Mouse (Mus musculus): ENCODE measurements at regions not wholly inside any gene's neighbourhood (a gene's known extent, or its start where the extent isn't known, plus 50 kb on each side); places are given as distances from the start of the nearest gene placed in this dataset.
"Not testable (repeated sequence)": the region's sequence is repeated elsewhere in the genome, so short reads cannot be mapped to it uniquely, and the experiment has no call there.

- H3K27ac ChIP-seq = no peak overlapping the region
- no peaks in the 10 kb centered on the region for H3K27me3 ChIP-seq (ENCODE audit: insufficient read depth, poor library complexity, severe bottlenecking)
- no peaks in the 10 kb centered on the region for H3K4me1 ChIP-seq (replicated peaks)
- no peaks in the 10 kb centered on the region for H3K36me3 ChIP-seq
- no peak for DNase-seq (ENCODE audit: low spot score)
- H3K9me3 ChIP-seq = no peaks in the 10 kb centered on the region
- WGBS = 87% methylated on average over 2 of the region's 2 CpGs
- no peak overlapping the region for H3K4me3 ChIP-seq
Observed at GRCm38 (mm10) chr9:82640277-82640676, 189.1 kb upstream of the Irak1bp1 start.

- Histone ChIP-seq H3K9me3 (no peaks in the 10 kb centered on the region), H3K4me1 (replicated peaks) (no peaks in the 10 kb centered on the region), H3K36me3 (no peaks in the 10 kb centered on the region), H3K4me3 (no peak overlapping the region), H3K27me3 (ENCODE audit: insufficient read depth, poor library complexity, severe bottlenecking) (no peaks in the 10 kb centered on the region), H3K27ac (no peak overlapping the region)
- no peak for DNase-seq (ENCODE audit: low spot score)
- WGBS = 29% methylated on average over 1 of the region's 1 CpGs
Observed at GRCm38 (mm10) chr9:82643900-82644299, 185.4 kb upstream of the Irak1bp1 start.

GRCm38 (mm10) chr9:82655511-82655910 is 173.8 kb upstream of the Irak1bp1 start:
- WGBS = 50% methylated on average over 1 of the region's 1 CpGs
- H3K4me1 ChIP-seq (replicated peaks); H3K9me3 ChIP-seq; H3K27me3 ChIP-seq (ENCODE audit: insufficient read depth, poor library complexity, severe bottlenecking); DNase-seq (ENCODE audit: low spot score); H3K27ac ChIP-seq; H3K36me3 ChIP-seq; H3K4me3 ChIP-seq: not testable (repeated sequence)

- DNase-seq (ENCODE audit: low spot score) = no peak
- no peaks in the 10 kb centered on the region for H3K36me3 ChIP-seq
- H3K27ac ChIP-seq = no peak overlapping the region
- H3K4me3 ChIP-seq = no peak overlapping the region
- 85% methylated on average over 1 of the region's 1 CpGs for WGBS
- no peaks in the 10 kb centered on the region for H3K27me3 ChIP-seq (ENCODE audit: insufficient read depth, poor library complexity, severe bottlenecking)
- 0 out of 2 replicates have a peak, but pooled peaks cover 2% of the 10 kb centered on the region for H3K9me3 ChIP-seq
- H3K4me1 ChIP-seq (replicated peaks) = no peaks in the 10 kb centered on the region
Observed at GRCm38 (mm10) chr9:82682196-82682595, 147.1 kb upstream of the Irak1bp1 start.

GRCm38 (mm10) chr9:82709411-82709983 is 119.8 kb upstream of the Irak1bp1 start:
- H3K4me1 ChIP-seq (replicated peaks) = peaks cover 10% of the 10 kb centered on the region
- WGBS = 48% methylated on average over 2 of the region's 2 CpGs
- H3K4me3 ChIP-seq = no peak overlapping the region
- H3K27ac ChIP-seq = peak overlapping the region; percentile 66
- no peaks in the 10 kb centered on the region for H3K36me3 ChIP-seq
- H3K27me3 ChIP-seq (ENCODE audit: insufficient read depth, poor library complexity, severe bottlenecking) = no peaks in the 10 kb centered on the region
- no peak for DNase-seq (ENCODE audit: low spot score)
- H3K9me3 ChIP-seq = no peaks in the 10 kb centered on the region

- Histone ChIP-seq H3K4me3 (no peak overlapping the region), H3K36me3 (no peaks in the 10 kb centered on the region), H3K27ac (peak overlapping the region; percentile 66), H3K9me3 (no peaks in the 10 kb centered on the region), H3K27me3 (ENCODE audit: insufficient read depth, poor library complexity, severe bottlenecking) (no peaks in the 10 kb centered on the region), H3K4me1 (replicated peaks) (peaks cover 10% of the 10 kb centered on the region)
- 75% methylated on average over 12 of the region's 12 CpGs for WGBS
- no peak for DNase-seq (ENCODE audit: low spot score)
Observed at GRCm38 (mm10) chr9:82709991-82710593, 119.2 kb upstream of the Irak1bp1 start.

- Histone ChIP-seq H3K9me3 (no peaks in the 10 kb centered on the region), H3K27ac (no peak overlapping the region), H3K4me3 (no peak overlapping the region), H3K4me1 (replicated peaks) (peaks cover 10% of the 10 kb centered on the region), H3K36me3 (no peaks in the 10 kb centered on the region), H3K27me3 (ENCODE audit: insufficient read depth, poor library complexity, severe bottlenecking) (no peaks in the 10 kb centered on the region)
- DNase-seq (ENCODE audit: low spot score) = no peak
- WGBS = 82% methylated on average over 6 of the region's 6 CpGs
Observed at GRCm38 (mm10) chr9:82710945-82711516, 118.3 kb upstream of the Irak1bp1 start.

- H3K36me3 ChIP-seq = no peaks in the 10 kb centered on the region
- peaks cover 10% of the 10 kb centered on the region for H3K4me1 ChIP-seq (replicated peaks)
- no peak overlapping the region for H3K27ac ChIP-seq
- whole genome bisulfite sequencing = 86% methylated on average over 3 of the region's 3 CpGs
- H3K27me3 ChIP-seq (ENCODE audit: insufficient read depth, poor library complexity, severe bottlenecking) = no peaks in the 10 kb centered on the region
- H3K9me3 ChIP-seq = no peaks in the 10 kb centered on the region
- no peak for DNase-seq (ENCODE audit: low spot score)
- H3K4me3 ChIP-seq = no peak overlapping the region
Observed at GRCm38 (mm10) chr9:82712769-82713733, 116.3 kb upstream of the Irak1bp1 start.

GRCm38 (mm10) chr9:82728652-82729051 is 100.7 kb upstream of the Irak1bp1 start:
- DNase-seq (ENCODE audit: low spot score) = no peak
- no peak overlapping the region for H3K4me3 ChIP-seq
- H3K9me3 ChIP-seq = no peaks in the 10 kb centered on the region
- WGBS = 77% methylated on average over 3 of the region's 3 CpGs
- H3K4me1 ChIP-seq (replicated peaks) = no peaks in the 10 kb centered on the region
- H3K27me3 ChIP-seq (ENCODE audit: insufficient read depth, poor library complexity, severe bottlenecking) = no peaks in the 10 kb centered on the region
- no peaks in the 10 kb centered on the region for H3K36me3 ChIP-seq
- H3K27ac ChIP-seq = no peak overlapping the region

- no peak for DNase-seq (ENCODE audit: low spot score)
- no peaks in the 10 kb centered on the region for H3K27me3 ChIP-seq (ENCODE audit: insufficient read depth, poor library complexity, severe bottlenecking)
- H3K4me3 ChIP-seq = no peak overlapping the region
- no peaks in the 10 kb centered on the region for H3K9me3 ChIP-seq
- H3K4me1 ChIP-seq (replicated peaks) = no peaks in the 10 kb centered on the region
- no peak overlapping the region for H3K27ac ChIP-seq
- H3K36me3 ChIP-seq = no peaks in the 10 kb centered on the region
- WGBS = 82% methylated on average over 4 of the region's 4 CpGs
Observed at GRCm38 (mm10) chr9:82729646-82730045, 99.7 kb upstream of the Irak1bp1 start.

GRCm38 (mm10) chr9:82733024-82733585 is 96.2 kb upstream of the Irak1bp1 start:
- 0 out of 2 replicates have a peak, but pooled peaks cover 5% of the 10 kb centered on the region for H3K9me3 ChIP-seq
- no peak overlapping the region for H3K4me3 ChIP-seq
- WGBS = 90% methylated on average over 3 of the region's 3 CpGs
- H3K27ac ChIP-seq = no peak overlapping the region
- no peaks in the 10 kb centered on the region for H3K4me1 ChIP-seq (replicated peaks)
- no peaks in the 10 kb centered on the region for H3K27me3 ChIP-seq (ENCODE audit: insufficient read depth, poor library complexity, severe bottlenecking)
- no peaks in the 10 kb centered on the region for H3K36me3 ChIP-seq
- no peak for DNase-seq (ENCODE audit: low spot score)

- Histone ChIP-seq H3K4me3 (no peak overlapping the region), H3K27ac (no peak overlapping the region), H3K36me3 (no peaks in the 10 kb centered on the region), H3K27me3 (ENCODE audit: insufficient read depth, poor library complexity, severe bottlenecking) (no peaks in the 10 kb centered on the region), H3K4me1 (replicated peaks) (no peaks in the 10 kb centered on the region), H3K9me3 (0 out of 2 replicates have a peak, but pooled peaks cover 5% of the 10 kb centered on the region)
- WGBS = 76% methylated on average over 2 of the region's 2 CpGs
- DNase-seq (ENCODE audit: low spot score) = no peak
Observed at GRCm38 (mm10) chr9:82734959-82735358, 94.4 kb upstream of the Irak1bp1 start.

Data from hindbrain, embryonic 10.5 days (tissue).